Mouse (Mus musculus) midbrain, embryonic 10.5 days (tissue): ENCODE data around the gene Birc7. TPM values are rescaled to one million over a fixed set of nuclear protein-coding genes. Genes with fewer than 3 reads are reported as not detected.

Experiments used
- DNase-seq: peaks from one replicate; pipeline ENCODE4 v3.0.0-alpha.2; 2017; ENCODE audit warnings: low spot score
- H3K27ac ChIP-seq: fragments of 300-500 bp; sonication (generic); replicated peaks from 2 replicates; pipeline ENCODE4 v1.5.1; 2016; ENCODE audit warnings: mild to moderate bottlenecking
- H3K27me3 ChIP-seq: fragments of 300-500 bp; sonication (generic); 2 replicates; pipeline ENCODE4 v1.6.1; 2016; ENCODE audit warnings: low read depth, mild to moderate bottlenecking; ENCODE audit not compliant: poor library complexity, severe bottlenecking
- H3K36me3 ChIP-seq: fragments of 300-500 bp; sonication (generic); 2 replicates; pipeline ENCODE4 v1.6.1; 2016; ENCODE audit warnings: mild to moderate bottlenecking, moderate library complexity
- H3K4me1 ChIP-seq: fragments of 300-500 bp; sonication (generic); 2 replicates; pipeline ENCODE4 v1.6.1; 2016
- H3K4me3 ChIP-seq: fragments of 300-500 bp; sonication (generic); 2 replicates; pipeline ENCODE4 v1.5.1; 2016; ENCODE audit warnings: mild to moderate bottlenecking, moderate library complexity
- H3K9me3 ChIP-seq: fragments of 300-500 bp; sonication (generic); replicated peaks from 2 replicates; pipeline ENCODE4 v1.6.1; 2016; ENCODE audit warnings: mild to moderate bottlenecking
- WGBS: fragments of 180-500 bp; shearing (Covaris S2); methylation state at CpG from one replicate; pipeline ENCODE4 v1.1.7; 2016; 5-methylcytosine and 5-hydroxymethylcytosine counted together
- polyA plus RNA-seq: library from polyadenylated mRNA; unstranded; fragments of >200 nt; fragmentation: Nextera tagmentation; extraction: Ambion mirVana; gene quantifications from 2 replicates; pipeline ENCODE4 v1.2.1, GENCODE M21; 2016

Birc7 gene
- polyA plus RNA-seq, 1 experiment from 2014 or later, result 0.48 TPM

GRCm38 (mm10) chr2:180894029-180894623 is 34.7 kb upstream of the Birc7 start:
- peaks cover 72% of the 10 kb centered on the region for H3K4me1 ChIP-seq
- peak overlapping the region; percentile 99 for H3K27ac ChIP-seq
- under 1% methylated on average over 57 of the region's 57 CpGs for WGBS
- peaks cover 13% of the 10 kb centered on the region for H3K36me3 ChIP-seq
- peaks cover 58% of the 10 kb centered on the region for H3K27me3 ChIP-seq
- H3K4me3 ChIP-seq, result peak overlapping the region; percentile 78
- no peaks in the 10 kb centered on the region for H3K9me3 ChIP-seq
- DNase-seq, result peak; percentile 90

DNA sequence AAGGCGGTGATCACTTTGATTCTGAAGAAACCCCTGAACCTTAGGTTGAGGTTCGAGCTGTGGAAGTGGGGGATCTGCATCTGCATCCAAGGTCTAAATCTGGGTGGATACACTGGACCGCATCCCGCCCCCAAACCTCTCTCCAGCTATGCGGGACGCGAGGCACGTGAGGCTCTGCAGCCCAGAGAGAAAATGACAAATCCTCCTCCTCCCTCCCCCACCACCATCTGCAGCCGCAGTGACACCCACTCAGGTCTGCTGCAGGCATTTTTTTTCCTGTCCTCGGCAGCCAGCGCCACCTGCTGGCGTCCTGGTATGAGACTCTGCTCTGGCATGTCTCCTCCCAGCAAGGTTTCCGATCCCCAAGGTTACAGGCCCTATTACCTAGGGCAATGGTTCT is 34.1 kb upstream of the Birc7 start:
- peaks cover 52% of the 10 kb centered on the region for H3K27me3 ChIP-seq
- WGBS, result 1% methylated on average over 13 of the region's 13 CpGs
- peaks cover 65% of the 10 kb centered on the region for H3K4me1 ChIP-seq
- DNase-seq, result peak; percentile 92
- H3K27ac ChIP-seq, result peak overlapping the region; percentile 99
- peaks cover 13% of the 10 kb centered on the region for H3K36me3 ChIP-seq
- peak overlapping the region; percentile 78 for H3K4me3 ChIP-seq
- H3K9me3 ChIP-seq, result no peaks in the 10 kb centered on the region

GRCm38 (mm10) chr2:180895321-180895720 is 33.5 kb upstream of the Birc7 start:
- Histone ChIP-seq H3K4me1 (peaks cover 60% of the 10 kb centered on the region), H3K27me3 (peaks cover 46% of the 10 kb centered on the region), H3K36me3 (peaks cover 13% of the 10 kb centered on the region), H3K27ac (peak overlapping the region; percentile 99), H3K9me3 (no peaks in the 10 kb centered on the region), H3K4me3 (peak overlapping the region; percentile 78)
- DNase-seq, result no peak
- 75% methylated on average over 3 of the region's 3 CpGs for WGBS

DNA sequence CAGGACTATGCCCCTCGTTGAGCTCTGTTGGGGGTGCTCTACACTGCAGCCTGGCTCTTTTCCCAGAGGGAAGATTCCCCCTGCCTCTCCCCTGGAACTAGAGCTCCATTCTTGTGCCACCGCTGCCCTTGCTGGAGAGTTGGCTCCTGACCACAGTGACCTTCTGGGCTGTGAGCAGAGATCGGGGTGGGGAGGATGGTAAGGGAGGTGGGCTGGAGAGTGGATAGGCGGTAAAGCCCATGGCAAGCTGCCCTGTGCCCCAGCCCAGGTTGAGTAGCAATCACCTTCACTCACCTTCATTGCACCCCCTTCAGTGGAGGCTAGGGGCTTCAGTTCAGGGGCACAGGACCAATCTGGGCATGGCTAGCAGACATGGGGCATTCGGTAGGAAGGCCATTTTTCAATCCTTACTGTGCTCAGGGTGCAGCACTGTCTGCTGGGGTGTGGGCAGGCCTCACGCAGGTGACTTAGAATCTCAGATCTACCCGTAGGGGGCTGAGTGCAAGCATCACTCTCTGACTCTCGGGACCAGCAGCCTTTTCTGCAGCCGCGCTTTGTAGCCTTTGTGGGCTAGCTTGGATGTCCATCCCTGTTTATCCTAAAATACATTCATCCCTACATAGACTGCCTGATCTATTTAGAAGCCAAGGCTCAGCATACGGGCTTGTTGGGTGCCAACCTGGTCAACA is 32.8 kb upstream of the Birc7 start:
- peaks cover 40% of the 10 kb centered on the region for H3K27me3 ChIP-seq
- peak overlapping the region; percentile 78 for H3K4me3 ChIP-seq
- 82% methylated on average over 11 of the region's 11 CpGs for WGBS
- H3K4me1 ChIP-seq, result peaks cover 53% of the 10 kb centered on the region
- H3K9me3 ChIP-seq, result no peaks in the 10 kb centered on the region
- peaks cover 13% of the 10 kb centered on the region for H3K36me3 ChIP-seq
- no peak for DNase-seq
- peak overlapping the region; percentile 99 for H3K27ac ChIP-seq

DNA sequence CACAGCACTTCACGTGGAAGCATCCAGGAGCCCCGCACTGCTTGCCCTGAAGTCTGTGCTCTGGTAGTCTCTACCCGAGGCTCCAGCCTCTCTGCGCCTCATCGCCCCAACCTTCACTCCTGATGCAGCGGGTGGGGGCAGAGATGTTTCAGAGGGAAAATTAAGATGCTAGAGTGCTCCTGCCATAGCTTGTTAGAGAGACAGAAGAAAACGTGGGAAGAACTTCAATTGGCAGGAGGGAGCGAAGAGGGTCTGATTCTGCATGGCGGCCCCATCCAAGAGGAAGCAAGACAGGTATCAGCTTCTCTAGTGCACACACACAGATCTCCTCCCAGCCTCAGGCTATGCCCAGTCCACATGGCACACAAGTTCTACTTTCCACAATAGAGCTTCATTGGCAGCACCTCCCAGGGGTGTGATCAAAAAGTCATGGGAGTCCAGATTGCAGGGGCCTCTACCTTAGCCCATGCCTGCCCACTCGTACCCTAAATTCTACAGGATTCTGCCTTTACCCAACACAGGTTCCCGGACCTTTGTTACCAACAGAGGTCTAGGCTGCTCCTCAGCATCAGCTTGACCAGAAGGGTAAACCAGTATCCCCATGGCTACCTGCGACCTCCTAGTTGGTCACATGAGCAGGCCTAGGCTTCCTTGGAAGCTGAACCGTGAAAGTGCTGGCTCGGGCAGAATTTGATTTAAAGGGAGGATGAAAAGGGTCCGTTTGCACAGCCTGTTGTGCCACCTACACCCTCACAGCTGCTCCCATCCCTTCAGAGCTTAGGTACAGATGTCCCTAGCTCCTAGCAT is 31.8 kb upstream of the Birc7 start:
- Histone ChIP-seq H3K36me3 (peaks cover 13% of the 10 kb centered on the region), H3K27ac (peak overlapping the region; percentile 39; the same call in 1 of the 2 replicates), H3K4me3 (no peak overlapping the region), H3K27me3 (peaks cover 29% of the 10 kb centered on the region), H3K9me3 (no peaks in the 10 kb centered on the region), H3K4me1 (peaks cover 45% of the 10 kb centered on the region)
- WGBS, result 73% methylated on average over 15 of the region's 15 CpGs
- DNase-seq, result no peak

DNA sequence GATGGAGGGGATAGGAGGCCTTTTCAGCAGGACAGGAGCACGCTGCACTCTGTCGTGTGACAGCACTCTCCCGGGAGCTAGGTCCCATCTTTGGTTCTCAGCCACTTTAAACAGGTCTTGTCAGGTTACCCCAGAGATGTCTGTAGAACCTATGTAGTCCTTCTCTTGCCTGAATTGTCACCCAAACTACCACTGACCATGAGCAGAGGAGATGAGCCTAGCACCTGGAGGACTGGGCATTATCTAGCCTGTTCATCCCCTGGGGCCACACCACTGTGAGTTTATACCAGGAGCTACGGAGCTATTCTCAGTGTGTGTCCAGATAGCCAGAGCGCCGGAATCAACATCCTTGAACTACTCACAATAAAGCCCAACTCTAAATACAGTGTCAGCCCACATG is 31.0 kb upstream of the Birc7 start:
- Histone ChIP-seq H3K36me3 (peaks cover 13% of the 10 kb centered on the region), H3K4me1 (peaks cover 41% of the 10 kb centered on the region), H3K27ac (no peak overlapping the region), H3K9me3 (no peaks in the 10 kb centered on the region), H3K4me3 (no peak overlapping the region), H3K27me3 (peaks cover 21% of the 10 kb centered on the region)
- DNase-seq, result no peak
- WGBS, result 81% methylated on average over 6 of the region's 6 CpGs

DNA sequence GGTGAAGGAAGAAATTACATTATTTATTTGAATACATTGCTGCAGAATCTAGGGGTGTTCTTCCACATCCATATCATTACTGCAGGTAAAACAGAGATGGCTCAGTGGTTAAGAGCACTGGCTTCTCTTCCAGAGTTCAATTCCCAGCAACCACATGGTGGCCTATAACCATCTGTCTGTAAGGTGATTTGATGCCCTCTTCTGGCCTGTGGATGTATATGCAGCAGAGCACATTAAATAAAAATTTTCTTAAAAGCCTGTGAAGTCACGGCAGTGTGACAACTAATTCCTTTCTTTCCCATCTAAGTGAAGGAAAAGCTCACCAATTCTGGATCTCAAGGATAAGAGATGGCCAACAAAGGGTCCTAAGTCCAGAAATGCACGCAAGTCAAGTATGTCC is 26.7 kb upstream of the Birc7 start:
- Histone ChIP-seq H3K27me3 (no peaks in the 10 kb centered on the region), H3K9me3 (no peaks in the 10 kb centered on the region), H3K4me3 (no peak overlapping the region), H3K4me1 (peaks cover 15% of the 10 kb centered on the region; the same call in 1 of the 2 replicates), H3K36me3 (peaks cover 40% of the 10 kb centered on the region), H3K27ac (no peak overlapping the region)
- WGBS, result 37% methylated on average over 2 of the region's 2 CpGs
- no peak for DNase-seq

- Histone ChIP-seq H3K36me3 (peaks cover 63% of the 10 kb centered on the region), H3K9me3 (no peaks in the 10 kb centered on the region), H3K4me1 (peaks cover 8% of the 10 kb centered on the region; the same call in 1 of the 2 replicates), H3K27me3 (no peaks in the 10 kb centered on the region), H3K4me3 (no peak overlapping the region), H3K27ac (no peak overlapping the region)
- WGBS, result 94% methylated on average over 18 of the region's 18 CpGs
- DNase-seq, result no peak
Measured at GRCm38 (mm10) chr2:180904435-180905208, 24.2 kb upstream of the Birc7 start.

DNA sequence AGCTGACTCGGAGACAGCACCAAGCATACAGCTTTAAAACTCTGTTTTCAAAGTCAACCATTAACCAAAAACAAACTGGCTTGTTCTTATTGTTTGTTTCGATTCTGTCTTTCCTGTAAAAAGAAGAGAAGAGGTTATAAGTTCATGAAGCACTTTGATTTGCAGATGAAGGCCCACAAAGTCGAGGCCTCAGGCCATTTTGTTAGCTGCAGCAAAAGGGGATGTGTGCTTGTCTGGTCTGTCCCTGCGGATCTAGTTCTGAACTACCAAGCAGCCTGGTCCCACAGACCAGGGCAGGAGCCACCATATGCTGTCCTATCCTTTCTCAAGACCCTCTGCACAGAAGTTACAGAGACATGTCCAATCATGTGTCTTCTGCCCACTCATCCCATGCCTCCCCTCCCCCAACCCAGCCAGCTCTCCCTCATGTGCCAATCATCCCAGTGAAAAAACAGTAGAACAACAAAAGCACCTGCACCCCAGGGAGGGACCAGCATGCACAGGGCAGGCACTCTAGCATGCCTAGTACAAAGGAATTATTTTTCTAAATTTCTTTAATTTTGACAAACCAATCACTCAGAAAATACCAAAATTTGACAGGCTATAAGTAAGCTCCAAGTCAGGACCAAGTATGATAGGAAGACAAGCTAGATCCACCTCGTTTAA is 23.1 kb upstream of the Birc7 start:
- DNase-seq, result no peak
- no peak overlapping the region for H3K27ac ChIP-seq

GRCm38 (mm10) chr2:180910928-180911327 is 17.9 kb upstream of the Birc7 start:
- Histone ChIP-seq H3K36me3 (peaks cover 98% of the 10 kb centered on the region), H3K4me3 (no peak overlapping the region), H3K9me3 (no peaks in the 10 kb centered on the region), H3K4me1 (peaks cover 5% of the 10 kb centered on the region; the same call in 1 of the 2 replicates), H3K27ac (no peak overlapping the region), H3K27me3 (no peaks in the 10 kb centered on the region)
- no peak for DNase-seq
- WGBS, result 96% methylated on average over 12 of the region's 12 CpGs

More for the DNA sequence above, 23.1 kb upstream of the Birc7 start:
- H3K4me1 ChIP-seq, result peaks cover 8% of the 10 kb centered on the region; the same call in 1 of the 2 replicates
- H3K27me3 ChIP-seq, result no peaks in the 10 kb centered on the region
- H3K4me3 ChIP-seq, result no peak overlapping the region
- 87% methylated on average over 5 of the region's 5 CpGs for WGBS
- H3K36me3 ChIP-seq, result peaks cover 74% of the 10 kb centered on the region
- H3K9me3 ChIP-seq, result no peaks in the 10 kb centered on the region

DNA sequence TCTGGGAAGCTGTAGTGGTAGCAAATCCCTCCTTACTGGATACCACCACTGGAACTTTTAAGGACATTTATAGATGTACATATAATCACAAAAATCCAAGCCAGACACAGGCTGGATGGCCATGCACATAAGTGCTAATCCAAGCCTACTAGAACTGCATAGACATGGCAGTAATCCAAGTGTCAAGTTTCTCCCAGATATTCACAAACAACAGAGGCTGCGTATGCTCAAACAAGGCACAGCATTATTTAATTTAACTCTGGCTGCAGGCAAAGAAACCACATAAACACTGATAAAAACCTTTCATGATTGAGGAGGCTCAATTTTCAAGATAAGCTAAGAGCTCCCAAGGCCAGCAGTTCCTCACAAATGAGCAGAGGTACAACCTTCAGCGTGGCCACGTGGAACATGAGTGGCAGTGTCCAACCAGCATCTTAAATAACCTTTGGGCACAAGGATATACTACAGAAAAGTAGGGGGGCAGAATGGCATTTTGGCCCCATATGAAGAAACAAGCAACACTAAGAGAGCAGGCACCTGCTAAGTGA is 12.9 kb upstream of the Birc7 start:
- H3K27me3 ChIP-seq, result no peaks in the 10 kb centered on the region
- DNase-seq, result no peak
- no peak overlapping the region for H3K4me3 ChIP-seq
- H3K9me3 ChIP-seq, result no peaks in the 10 kb centered on the region
- peaks cover 81% of the 10 kb centered on the region for H3K36me3 ChIP-seq
- H3K4me1 ChIP-seq, result peaks cover 16% of the 10 kb centered on the region
- no peak overlapping the region for H3K27ac ChIP-seq
- WGBS, result 95% methylated on average over 3 of the region's 3 CpGs
